Mouse (Mus musculus) lung, postnatal 0 days (tissue): ENCODE results near the gene Cdc37l1.

Experiments
- CTCF ChIP-seq: IDR thresholded peaks from 2 replicates; pipeline ENCODE4 v1.5.1; 2016; ENCODE audit warnings: antibody characterized with exemption, mild to moderate bottlenecking
- EP300 ChIP-seq: IDR thresholded peaks from 2 replicates; pipeline ENCODE4 v1.6.1; 2016; ENCODE audit warnings: antibody characterized with exemption, mild to moderate bottlenecking, control low read depth

GRCm38 (mm10) chr19:29039334-29039733, 49.2 kb downstream of the Cdc37l1 start:
- TF ChIP-seq EP300 = no peak
- TF ChIP-seq CTCF = peak; percentile 36
